Mouse (Mus musculus): Measurements from ENCODE around the gene Vps8. TPM values are rescaled to one million over a fixed set of nuclear protein-coding genes. Genes with fewer than 3 reads are reported as not detected.
A peak's percentile ranks its signal among the peaks of the same experiment; 100 is the strongest.

Vps8 gene
- polyA plus RNA-seq, 1 experiment from 2014 or later, result 25.4 TPM

DNA sequence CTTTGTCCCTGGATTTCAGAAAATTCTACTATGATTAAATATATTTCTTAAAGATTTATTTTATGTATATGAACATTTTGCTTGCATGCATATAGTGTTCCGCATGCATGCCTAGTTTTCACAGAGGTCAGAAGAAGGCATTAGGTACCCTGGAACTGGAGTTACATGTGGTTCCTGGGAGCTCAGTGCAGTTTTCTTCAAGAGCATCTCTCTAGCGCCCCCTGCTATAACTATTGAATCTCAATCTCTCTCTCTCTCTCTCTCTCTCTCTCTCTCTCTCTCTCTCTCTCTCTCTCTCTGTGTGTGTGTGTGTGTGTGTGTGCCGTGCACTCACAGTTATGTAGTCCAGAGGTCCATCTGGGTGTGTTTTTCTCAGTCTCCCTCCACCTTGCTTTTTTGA, 114.4 kb downstream of the Vps8 start:
- ATAC-seq (replicated peaks; ENCODE audit: extremely low read depth, insufficient read depth, low FRiP score), result no peak
- WGBS, result 53% methylated on average over 3 of the region's 3 CpGs
- no peak overlapping the region for H3K27ac ChIP-seq (ENCODE audit: low read length)
- no peak overlapping the region for H3K9ac ChIP-seq (ENCODE audit: low read length)
- H3K27me3 ChIP-seq (ENCODE audit: control insufficient read depth, insufficient read depth, low read length), result no peaks in the 10 kb centered on the region
- H3K36me3 ChIP-seq (ENCODE audit: control insufficient read depth, insufficient read depth), result peaks cover 4% of the 10 kb centered on the region; the same call in 1 of the 2 replicates
- no peaks in the 10 kb centered on the region; the same call in 1 of the 2 replicates for H3K4me1 ChIP-seq (ENCODE audit: control insufficient read depth, insufficient read depth, low read length)
- no peak overlapping the region for H3K4me3 ChIP-seq (ENCODE audit: low read length)
- H3K9me3 ChIP-seq (replicated peaks; ENCODE audit: control insufficient read depth, low read length), result no peaks in the 10 kb centered on the region
- H3K4me2 ChIP-seq (ENCODE audit: low read depth, low read length), result no peak overlapping the region

DNA sequence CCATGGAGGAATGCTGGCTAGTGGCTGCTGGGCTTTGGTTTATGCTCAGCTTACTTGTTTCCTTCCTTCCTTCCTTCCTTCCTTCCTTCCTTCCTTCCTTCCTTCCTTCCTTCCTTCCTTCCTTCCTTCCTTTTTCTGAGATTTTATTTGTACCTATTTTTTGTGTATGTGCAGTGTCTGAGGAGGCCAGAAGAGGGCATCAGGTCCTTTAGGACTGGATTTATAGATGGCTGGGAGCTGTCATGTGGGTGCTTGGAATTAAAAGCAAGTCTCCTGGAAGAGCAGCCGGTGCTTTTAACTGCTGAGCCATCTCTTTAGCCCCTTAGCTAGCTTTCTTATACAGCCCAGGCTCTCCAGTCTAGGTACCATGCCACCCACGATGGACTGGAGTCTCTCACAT, 116.0 kb downstream of the Vps8 start:
- ATAC-seq (replicated peaks; ENCODE audit: extremely low read depth, insufficient read depth, low FRiP score), result no peak
- no peak overlapping the region for H3K4me3 ChIP-seq (ENCODE audit: low read length)
- no peak overlapping the region for H3K27ac ChIP-seq (ENCODE audit: low read length)
- H3K9ac ChIP-seq (ENCODE audit: low read length), result no peak overlapping the region
- H3K27me3 ChIP-seq (ENCODE audit: control insufficient read depth, insufficient read depth, low read length), result no peaks in the 10 kb centered on the region
- 56% methylated on average over 2 of the region's 2 CpGs for WGBS
- no peaks in the 10 kb centered on the region; the same call in 1 of the 2 replicates for H3K4me1 ChIP-seq (ENCODE audit: control insufficient read depth, insufficient read depth, low read length)
- peaks cover 5% of the 10 kb centered on the region; the same call in 1 of the 2 replicates for H3K36me3 ChIP-seq (ENCODE audit: control insufficient read depth, insufficient read depth)
- H3K4me2 ChIP-seq (ENCODE audit: low read depth, low read length), result no peak overlapping the region
- H3K9me3 ChIP-seq (replicated peaks; ENCODE audit: control insufficient read depth, low read length), result no peaks in the 10 kb centered on the region

DNA sequence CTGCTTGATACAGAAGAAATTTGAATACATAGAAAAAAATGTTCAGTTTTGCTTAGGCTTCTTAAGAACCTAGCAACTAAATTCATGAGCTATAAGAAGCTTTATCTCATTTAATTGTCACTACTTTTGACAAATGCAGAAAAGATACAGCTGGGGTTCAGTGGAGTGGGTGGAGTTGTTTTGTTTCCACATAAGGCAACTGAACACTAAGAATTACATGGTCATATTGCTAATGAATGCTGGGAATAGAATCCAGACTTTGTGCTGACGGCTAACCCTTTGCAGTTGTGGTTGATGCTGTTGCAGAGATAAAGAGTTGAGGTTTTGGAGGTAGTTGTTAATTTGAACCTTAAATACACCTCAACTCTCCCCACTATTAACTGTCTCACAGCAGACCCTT, 119.6 kb downstream of the Vps8 start:
- Histone ChIP-seq H3K4me3 (ENCODE audit: low read length) (no peak overlapping the region), H3K36me3 (ENCODE audit: control insufficient read depth, insufficient read depth) (peaks cover 5% of the 10 kb centered on the region; the same call in 1 of the 2 replicates)
- no peak for ATAC-seq (replicated peaks; ENCODE audit: extremely low read depth, insufficient read depth, low FRiP score)

DNA sequence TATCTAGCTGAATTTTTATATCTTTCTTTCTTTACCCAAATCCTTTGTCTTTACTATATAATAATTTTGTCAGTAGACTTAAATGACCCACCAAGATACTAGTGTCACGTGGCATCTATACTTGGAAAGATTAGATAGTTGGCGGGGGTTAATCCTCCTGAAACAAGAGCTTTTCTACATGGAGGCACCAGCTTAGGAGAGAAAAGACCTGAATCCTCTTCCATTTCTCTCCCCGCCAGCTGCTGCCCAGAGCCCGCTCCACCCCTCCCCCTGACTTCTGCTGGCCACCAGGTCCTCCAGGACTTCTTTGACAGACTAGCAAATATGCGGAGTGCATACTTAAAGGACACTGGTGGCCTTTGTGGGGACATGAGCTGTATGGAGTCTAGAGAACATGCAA, 124.5 kb downstream of the Vps8 start:
- Histone ChIP-seq H3K4me1 (ENCODE audit: control insufficient read depth, insufficient read depth, low read length) (no peaks in the 10 kb centered on the region), H3K36me3 (ENCODE audit: control insufficient read depth, insufficient read depth) (peaks cover 5% of the 10 kb centered on the region; the same call in 1 of the 2 replicates), H3K27me3 (ENCODE audit: control insufficient read depth, insufficient read depth, low read length) (no peaks in the 10 kb centered on the region), H3K9ac (ENCODE audit: low read length) (no peak overlapping the region), H3K9me3 (replicated peaks; ENCODE audit: control insufficient read depth, low read length) (no peaks in the 10 kb centered on the region), H3K27ac (ENCODE audit: low read length) (no peak overlapping the region), H3K4me2 (ENCODE audit: low read depth, low read length) (no peak overlapping the region), H3K4me3 (ENCODE audit: low read length) (no peak overlapping the region)
- ATAC-seq (replicated peaks; ENCODE audit: extremely low read depth, insufficient read depth, low FRiP score), result no peak
- WGBS, result 75% methylated on average over 5 of the region's 5 CpGs

More for the DNA sequence above, 119.6 kb downstream of the Vps8 start:
- H3K27ac ChIP-seq (ENCODE audit: low read length), result no peak overlapping the region
- no peak overlapping the region for H3K4me2 ChIP-seq (ENCODE audit: low read depth, low read length)
- 64% methylated on average over 1 of the region's 1 CpGs for WGBS
- H3K27me3 ChIP-seq (ENCODE audit: control insufficient read depth, insufficient read depth, low read length), result no peaks in the 10 kb centered on the region
- H3K9ac ChIP-seq (ENCODE audit: low read length), result no peak overlapping the region
- no peaks in the 10 kb centered on the region for H3K9me3 ChIP-seq (replicated peaks; ENCODE audit: control insufficient read depth, low read length)
- no peaks in the 10 kb centered on the region for H3K4me1 ChIP-seq (ENCODE audit: control insufficient read depth, insufficient read depth, low read length)

DNA sequence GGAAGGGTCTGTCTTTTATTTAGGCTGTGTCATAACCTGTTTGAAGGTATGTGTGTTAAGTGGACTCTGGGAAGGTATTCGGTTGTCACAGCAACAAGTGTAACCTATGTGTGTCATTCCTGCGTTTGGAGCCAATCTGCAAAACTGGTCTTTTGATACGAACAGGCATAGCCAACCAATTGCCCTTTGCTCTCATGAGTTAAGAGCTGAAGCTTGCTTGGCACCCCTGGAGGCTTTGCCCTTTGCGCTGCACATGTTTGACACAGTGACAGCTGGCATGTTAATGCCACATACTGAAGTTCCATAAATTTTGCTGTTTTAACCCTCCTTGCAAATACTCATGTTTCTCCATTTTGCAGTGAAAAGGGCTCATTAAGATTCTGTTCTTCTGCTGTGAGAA, 126.8 kb downstream of the Vps8 start:
- H3K4me2 ChIP-seq (ENCODE audit: low read depth, low read length), result no peak overlapping the region
- no peak for ATAC-seq (replicated peaks; ENCODE audit: extremely low read depth, insufficient read depth, low FRiP score)
- peaks cover 4% of the 10 kb centered on the region; the same call in 1 of the 2 replicates for H3K36me3 ChIP-seq (ENCODE audit: control insufficient read depth, insufficient read depth)
- H3K4me1 ChIP-seq (ENCODE audit: control insufficient read depth, insufficient read depth, low read length), result no peaks in the 10 kb centered on the region
- H3K9ac ChIP-seq (ENCODE audit: low read length), result no peak overlapping the region
- no peaks in the 10 kb centered on the region for H3K27me3 ChIP-seq (ENCODE audit: control insufficient read depth, insufficient read depth, low read length)
- H3K4me3 ChIP-seq (ENCODE audit: low read length), result no peak overlapping the region
- no peaks in the 10 kb centered on the region for H3K9me3 ChIP-seq (replicated peaks; ENCODE audit: control insufficient read depth, low read length)
- 69% methylated on average over 4 of the region's 4 CpGs for WGBS
- H3K27ac ChIP-seq (ENCODE audit: low read length), result no peak overlapping the region

DNA sequence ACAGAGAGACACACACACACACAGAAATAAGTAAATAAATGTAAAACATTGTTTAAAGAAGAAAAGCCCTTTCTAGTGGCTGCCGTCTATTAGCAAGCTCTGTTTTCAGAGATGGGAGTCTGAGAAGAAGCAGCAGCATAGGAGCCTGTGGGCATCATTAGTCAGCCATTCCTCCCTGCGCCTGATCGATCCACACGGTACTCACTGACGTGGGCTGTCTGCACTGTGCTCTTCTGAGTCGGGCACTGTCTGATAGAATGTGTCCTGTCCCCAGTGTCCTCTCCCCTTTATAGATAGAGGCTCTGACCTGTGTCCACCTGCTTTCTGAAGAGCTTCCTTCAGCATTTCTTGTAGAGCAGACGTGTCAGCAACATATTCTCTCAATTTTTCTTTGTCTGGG, 127.5 kb downstream of the Vps8 start:
- no peaks in the 10 kb centered on the region for H3K9me3 ChIP-seq (replicated peaks; ENCODE audit: control insufficient read depth, low read length)
- WGBS, result 67% methylated on average over 7 of the region's 7 CpGs
- no peak overlapping the region for H3K4me3 ChIP-seq (ENCODE audit: low read length)
- no peaks in the 10 kb centered on the region for H3K4me1 ChIP-seq (ENCODE audit: control insufficient read depth, insufficient read depth, low read length)
- no peak overlapping the region for H3K9ac ChIP-seq (ENCODE audit: low read length)
- H3K36me3 ChIP-seq (ENCODE audit: control insufficient read depth, insufficient read depth), result peaks cover 4% of the 10 kb centered on the region; the same call in 1 of the 2 replicates
- H3K4me2 ChIP-seq (ENCODE audit: low read depth, low read length), result no peak overlapping the region
- H3K27me3 ChIP-seq (ENCODE audit: control insufficient read depth, insufficient read depth, low read length), result no peaks in the 10 kb centered on the region
- ATAC-seq (replicated peaks; ENCODE audit: extremely low read depth, insufficient read depth, low FRiP score), result no peak
- H3K27ac ChIP-seq (ENCODE audit: low read length), result no peak overlapping the region

DNA sequence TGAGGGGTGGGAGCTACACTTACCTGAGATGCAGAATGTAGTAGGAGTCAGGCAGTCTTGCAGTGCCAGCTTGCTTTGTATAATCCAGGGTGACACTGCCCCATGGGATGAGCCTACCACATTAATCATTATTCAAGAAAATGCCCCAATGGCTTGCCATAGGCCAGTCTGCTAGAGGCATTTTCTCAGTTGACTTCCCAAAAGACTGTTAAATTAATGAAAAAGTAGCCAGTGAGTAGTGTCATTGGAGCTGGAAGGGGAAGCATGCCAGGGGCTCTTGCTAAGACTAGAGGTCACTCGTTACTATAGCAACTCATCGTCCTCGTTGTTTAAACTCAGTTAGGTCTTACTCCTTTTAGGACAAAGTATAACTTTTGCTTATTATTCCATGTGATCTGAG, 130.6 kb downstream of the Vps8 start:
- WGBS, result 88% methylated on average over 3 of the region's 3 CpGs
- no peaks in the 10 kb centered on the region; the same call in 1 of the 2 replicates for H3K4me1 ChIP-seq (ENCODE audit: control insufficient read depth, insufficient read depth, low read length)

DNA sequence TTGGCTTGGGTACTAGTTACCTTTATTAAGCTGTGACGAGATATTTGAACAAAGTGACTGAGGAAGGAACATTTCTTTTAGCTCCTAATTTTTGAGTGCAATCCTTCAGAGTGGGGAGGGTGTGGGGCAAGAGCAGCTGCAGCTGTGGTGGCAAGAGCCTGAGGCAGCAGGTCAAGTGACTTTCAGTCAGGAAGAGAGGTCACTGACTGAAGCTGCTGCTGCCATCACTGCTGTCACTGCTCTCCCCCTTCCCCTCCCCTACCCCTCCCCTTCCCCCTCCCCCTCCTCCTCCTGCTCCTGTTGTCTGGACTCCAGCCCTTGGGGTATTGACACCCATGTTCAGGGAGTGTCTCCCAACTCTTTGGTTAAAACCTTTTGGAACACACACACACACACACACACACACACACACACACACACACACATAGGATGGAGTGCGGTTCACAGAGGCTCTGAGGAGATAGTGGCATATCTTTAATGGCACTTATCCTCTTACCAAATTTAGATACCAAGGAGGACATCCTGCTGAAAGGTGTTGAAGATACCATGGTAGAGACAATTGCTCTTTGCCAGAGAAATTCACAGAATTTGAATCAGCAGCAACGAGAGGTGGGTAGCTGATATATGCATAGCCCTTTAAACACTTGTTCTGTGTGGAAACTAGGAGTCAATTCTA, 139.8 kb downstream of the Vps8 start:
- Histone ChIP-seq H3K27me3 (ENCODE audit: control insufficient read depth, insufficient read depth, low read length) (no peaks in the 10 kb centered on the region), H3K9ac (ENCODE audit: low read length) (no peak overlapping the region), H3K4me2 (ENCODE audit: low read depth, low read length) (peak overlapping the region; percentile 27; the same call in 1 of the 2 replicates), H3K27ac (ENCODE audit: low read length) (peak overlapping the region; percentile 75), H3K36me3 (ENCODE audit: control insufficient read depth, insufficient read depth) (peaks cover 10% of the 10 kb centered on the region), H3K4me3 (ENCODE audit: low read length) (no peak overlapping the region), H3K4me1 (ENCODE audit: control insufficient read depth, insufficient read depth, low read length) (peaks cover 12% of the 10 kb centered on the region; the same call in 1 of the 2 replicates), H3K9me3 (replicated peaks; ENCODE audit: control insufficient read depth, low read length) (no peaks in the 10 kb centered on the region)
- 0 out of 2 replicates have a peak, but pooled peaks have one; percentile 15 for ATAC-seq (replicated peaks; ENCODE audit: extremely low read depth, insufficient read depth, low FRiP score)
- 39% methylated on average over 3 of the region's 3 CpGs for whole genome bisulfite sequencing

More for the DNA sequence above, 130.6 kb downstream of the Vps8 start:
- H3K4me2 ChIP-seq (ENCODE audit: low read depth, low read length), result no peak overlapping the region
- ATAC-seq (replicated peaks; ENCODE audit: extremely low read depth, insufficient read depth, low FRiP score), result no peak
- H3K36me3 ChIP-seq (ENCODE audit: control insufficient read depth, insufficient read depth), result peaks cover 8% of the 10 kb centered on the region; the same call in 1 of the 2 replicates
- H3K27ac ChIP-seq (ENCODE audit: low read length), result no peak overlapping the region
- no peak overlapping the region for H3K4me3 ChIP-seq (ENCODE audit: low read length)
- H3K27me3 ChIP-seq (ENCODE audit: control insufficient read depth, insufficient read depth, low read length), result no peaks in the 10 kb centered on the region
- H3K9ac ChIP-seq (ENCODE audit: low read length), result no peak overlapping the region
- H3K9me3 ChIP-seq (replicated peaks; ENCODE audit: control insufficient read depth, low read length), result no peaks in the 10 kb centered on the region

DNA sequence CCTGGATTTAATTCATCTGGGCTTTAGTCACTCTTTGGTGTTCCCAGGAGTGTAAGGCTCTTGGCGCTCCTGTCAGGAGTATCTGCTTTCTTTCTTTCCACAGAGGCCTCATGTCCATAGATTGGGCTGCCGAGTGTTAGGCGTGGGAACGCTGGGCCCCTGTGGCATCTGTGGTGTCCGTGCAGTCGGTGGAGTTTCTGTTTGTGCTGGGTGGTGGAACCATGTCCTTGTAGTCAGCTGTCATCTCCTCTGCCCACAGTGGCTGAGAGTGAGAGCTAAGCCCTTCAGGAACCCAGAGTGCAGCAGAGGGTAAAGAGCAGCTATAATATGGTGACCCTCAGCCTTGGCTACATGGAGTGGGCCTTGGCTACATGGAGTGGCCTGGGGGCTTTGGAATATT, 140.4 kb downstream of the Vps8 start:
- WGBS, result 40% methylated on average over 6 of the region's 6 CpGs
- peaks cover 12% of the 10 kb centered on the region; the same call in 1 of the 2 replicates for H3K4me1 ChIP-seq (ENCODE audit: control insufficient read depth, insufficient read depth, low read length)
- H3K9ac ChIP-seq (ENCODE audit: low read length), result no peak overlapping the region
- peak; percentile 76 for ATAC-seq (replicated peaks; ENCODE audit: extremely low read depth, insufficient read depth, low FRiP score)
- peaks cover 12% of the 10 kb centered on the region for H3K36me3 ChIP-seq (ENCODE audit: control insufficient read depth, insufficient read depth)
- H3K4me2 ChIP-seq (ENCODE audit: low read depth, low read length), result peak overlapping the region; percentile 27; the same call in 1 of the 2 replicates
- peak overlapping the region; percentile 75 for H3K27ac ChIP-seq (ENCODE audit: low read length)
- H3K9me3 ChIP-seq (replicated peaks; ENCODE audit: control insufficient read depth, low read length), result no peaks in the 10 kb centered on the region
- no peaks in the 10 kb centered on the region for H3K27me3 ChIP-seq (ENCODE audit: control insufficient read depth, insufficient read depth, low read length)
- H3K4me3 ChIP-seq (ENCODE audit: low read length), result no peak overlapping the region

Data from heart, embryonic 16.5 days (tissue).